Mouse (Mus musculus) layer of hippocampus, adult 18-20 months (tissue): Measurements from ENCODE around the gene Cdk20. TPM values are rescaled to one million over a fixed set of nuclear protein-coding genes. Genes with fewer than 3 reads are reported as not detected.
"Not testable (repeated sequence)": the region's sequence is repeated elsewhere in the genome, so short reads cannot be mapped to it uniquely, and the experiment has no call there.

Experiments
- DNase-seq, 2 experiments: peaks; one replicate each; pipeline ENCODE4 v3.0.0; 2022; ENCODE audit warnings: low spot score in 2 of 2
- total RNA-seq, 2 experiments: library from RNA; stranded (reverse); gene quantifications; 2 replicates each; pipeline ENCODE4 v1.2.3; 2021

Gene Cdk20
- total RNA-seq, 2 experiments from 2014 or later = 11.6 to 15.5 TPM

GRCm38 (mm10) chr13:64421952-64422606, 10.0 kb upstream of the Cdk20 start:
- DNase-seq = no peak

GRCm38 (mm10) chr13:64422607-64422957, 9.5 kb upstream of the Cdk20 start:
- DNase-seq = no peak

- DNase-seq = no peak
These were observed 7.8 kb upstream of the Cdk20 start for GRCm38 (mm10) chr13:64424347-64424746.

- no peak for DNase-seq
These were observed 6.8 kb upstream of the Cdk20 start for GRCm38 (mm10) chr13:64425280-64425679.

GRCm38 (mm10) chr13:64429328-64429727, 2.8 kb upstream of the Cdk20 start:
- no peak for DNase-seq

- DNase-seq = no peak
These were observed 5.7 kb downstream of the Cdk20 start for GRCm38 (mm10) chr13:64437801-64438200.

- DNase-seq = peak; percentile 48 to 77
These were observed 6.8 kb downstream of the Cdk20 start for GRCm38 (mm10) chr13:64438863-64439452.

GRCm38 (mm10) chr13:64439471-64439870, 7.4 kb downstream of the Cdk20 start:
- no peak for DNase-seq

GRCm38 (mm10) chr13:64440592-64440991, 8.5 kb downstream of the Cdk20 start:
- no peak for DNase-seq

GRCm38 (mm10) chr13:64443263-64443894, 11.3 kb downstream of the Cdk20 start:
- peak; percentile 35 to 79 for DNase-seq

- DNase-seq = no peak
These were observed 13.3 kb downstream of the Cdk20 start for GRCm38 (mm10) chr13:64445254-64445920.

GRCm38 (mm10) chr13:64447947-64448346, 15.8 kb downstream of the Cdk20 start:
- DNase-seq = peak in 1 of 2 experiments; percentile 23

- DNase-seq = no peak
These were observed 16.6 kb downstream of the Cdk20 start for GRCm38 (mm10) chr13:64448729-64449128.

GRCm38 (mm10) chr13:64450001-64450794, 18.1 kb downstream of the Cdk20 start:
- no peak for DNase-seq

GRCm38 (mm10) chr13:64457225-64457978, 25.3 kb downstream of the Cdk20 start:
- DNase-seq = not testable (repeated sequence)

- no peak for DNase-seq
These were observed 26.1 kb downstream of the Cdk20 start for GRCm38 (mm10) chr13:64458181-64458580.

GRCm38 (mm10) chr13:64462581-64462980, 30.5 kb downstream of the Cdk20 start:
- DNase-seq = no peak

GRCm38 (mm10) chr13:64465166-64465565, 33.1 kb downstream of the Cdk20 start:
- no peak for DNase-seq

GRCm38 (mm10) chr13:64467886-64468285, 35.8 kb downstream of the Cdk20 start:
- no peak for DNase-seq

GRCm38 (mm10) chr13:64477968-64478367, 45.9 kb downstream of the Cdk20 start:
- no peak for DNase-seq

- no peak for DNase-seq
These were observed 47.8 kb downstream of the Cdk20 start for GRCm38 (mm10) chr13:64479960-64480359.
